34 mouse cellular contexts compared by ENCODE assay signal in the genomic region with DNA sequence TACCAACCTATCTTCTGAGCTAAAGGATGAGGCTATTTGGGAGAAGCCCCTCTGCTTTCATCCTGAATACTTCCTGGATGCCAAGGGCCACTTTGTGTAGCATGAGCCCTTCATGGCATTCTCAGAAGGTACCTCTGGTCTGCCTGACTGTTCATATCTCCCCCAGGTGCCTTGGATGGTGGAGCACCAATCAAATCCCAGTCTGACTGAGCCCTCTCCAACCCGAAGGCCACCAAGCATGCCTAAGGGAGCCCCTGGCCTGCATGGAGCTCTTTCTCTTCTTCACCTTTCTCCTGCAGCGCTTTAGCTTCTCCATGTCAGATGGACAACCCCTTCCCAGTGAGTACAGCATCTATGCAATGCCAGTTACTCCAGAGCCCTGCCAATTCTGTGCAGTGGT. TPM values are rescaled to one million over a fixed set of nuclear protein-coding genes. Genes with fewer than 3 reads are reported as not detected.
"Had no signal": no experiment of that assay in that cellular context is flagged by ENCODE, and none has a peak within 500 bp of the region (broad histone marks: within the 10 kb centered on the region; RNA-seq: fewer than 3 reads in every experiment).

No protein-coding gene starts in this region.

- H3K4me2 ChIP-seq: heart, embryonic 13.5 days; heart, embryonic 15.5 days; hindbrain, embryonic 12.5 days; hindbrain, embryonic 14.5 days; intestine, embryonic 15.5 days; limb, embryonic 12.5 days; liver, embryonic 12.5 days had no signal

- H3K27ac ChIP-seq: heart, adult 2 months; heart, embryonic 13.5 days; heart, embryonic 15.5 days; hindbrain, embryonic 10.5 days; hindbrain, embryonic 12.5 days; hindbrain, embryonic 14.5 days; intestine, embryonic 15.5 days; layer of hippocampus, adult 2 months; left cerebral cortex, adult 2 months; limb, embryonic 10.5 days; limb, embryonic 12.5 days; liver, embryonic 12.5 days had no signal

- H3K36me3 ChIP-seq: heart, embryonic 13.5 days; heart, embryonic 15.5 days; hindbrain, embryonic 10.5 days; hindbrain, embryonic 12.5 days; intestine, embryonic 15.5 days; limb, embryonic 10.5 days; limb, embryonic 12.5 days; liver, embryonic 12.5 days had no signal

- H3K27me3 ChIP-seq: heart, embryonic 13.5 days; heart, embryonic 15.5 days; hindbrain, embryonic 12.5 days; intestine, embryonic 15.5 days; limb, embryonic 12.5 days; liver, embryonic 12.5 days had no signal

- H3K9ac ChIP-seq: heart, embryonic 13.5 days; heart, embryonic 15.5 days; hindbrain, embryonic 12.5 days; hindbrain, embryonic 14.5 days; intestine, embryonic 15.5 days; limb, embryonic 12.5 days; liver, embryonic 12.5 days had no signal

- H3K9me3 ChIP-seq: heart, embryonic 13.5 days; heart, embryonic 15.5 days; hindbrain, embryonic 10.5 days; hindbrain, embryonic 12.5 days; intestine, embryonic 15.5 days; limb, embryonic 10.5 days; limb, embryonic 12.5 days; liver, embryonic 12.5 days had no signal

- H3K4me1 ChIP-seq: heart, embryonic 13.5 days; heart, embryonic 15.5 days; hindbrain, embryonic 10.5 days; hindbrain, embryonic 12.5 days; intestine, embryonic 15.5 days; limb, embryonic 10.5 days; limb, embryonic 12.5 days; liver, embryonic 12.5 days had no signal

- ATAC-seq: forebrain, embryonic 16.5 days; hindbrain, embryonic 16.5 days; inflammation-experienced regulatory T-cells, adult 6 months; intestine, embryonic 15.5 days; intestine, postnatal 0 days; liver, embryonic 12.5 days had no signal

- H3K4me3 ChIP-seq: heart, adult 2 months; heart, embryonic 13.5 days; heart, embryonic 15.5 days; hindbrain, embryonic 10.5 days; hindbrain, embryonic 12.5 days; intestine, embryonic 15.5 days; layer of hippocampus, adult 2 months; left cerebral cortex, adult 2 months; limb, embryonic 10.5 days; limb, embryonic 12.5 days; liver, embryonic 12.5 days had no signal

- DNase-seq: gastrocnemius, postnatal 25 days; heart, adult 2 months; heart, postnatal 4 days; kidney, adult 18-20 months; kidney, adult 8-10 months; kidney, postnatal 10 days; kidney, postnatal 25 days; kidney, postnatal 4 days; liver had no signal

RNA-seq across cellular contexts. Expression of gene Cyp2d9, which starts 31.5 kb away (rescaled TPM):
- total RNA-seq: gastrocnemius, adult 8-10 months; gastrocnemius, postnatal 25 days; granulocyte monocyte progenitor cell, adult 5-6 weeks; heart, adult 2 months; heart, postnatal 25 days; layer of hippocampus, adult 2 months; layer of hippocampus, postnatal 10 days; left cerebral cortex, adult 2 months; left cerebral cortex, postnatal 14 days; left cerebral cortex, postnatal 36 days had no signal
- polyA plus RNA-seq: forebrain, embryonic 16.5 days; heart, embryonic 13.5 days; heart, embryonic 15.5 days; heart, postnatal 0 days; hindbrain, embryonic 10.5 days; hindbrain, embryonic 12.5 days; hindbrain, embryonic 14.5 days; hindbrain, embryonic 16.5 days; inflammation-experienced regulatory T-cells, adult 6 months; intestine, postnatal 0 days; limb, embryonic 10.5 days; limb, embryonic 12.5 days had no signal

RNA-seq across cellular contexts. Expression of gene Cyp2d10, which starts 57.7 kb away (rescaled TPM):
- total RNA-seq: gastrocnemius, postnatal 25 days; granulocyte monocyte progenitor cell, adult 5-6 weeks; heart, postnatal 25 days; heart, postnatal 4 days; layer of hippocampus, postnatal 25 days; left cerebral cortex, postnatal 14 days; left cerebral cortex, postnatal 36 days had no signal
- polyA plus RNA-seq: forebrain, embryonic 16.5 days; heart, embryonic 15.5 days; heart, postnatal 0 days; hindbrain, embryonic 10.5 days; hindbrain, embryonic 12.5 days; hindbrain, embryonic 14.5 days; hindbrain, embryonic 16.5 days; inflammation-experienced regulatory T-cells, adult 6 months; kidney, embryonic 14.5 days; limb, embryonic 10.5 days; limb, embryonic 12.5 days; limb, embryonic 14.5 days had no signal
